Mouse (Mus musculus) lung, embryonic 14.5 days (tissue): ENCODE measurements around the gene Pds5b. TPM values are rescaled to one million over a fixed set of nuclear protein-coding genes. Genes with fewer than 3 reads are reported as not detected.

Experiments used
- ATAC-seq: fragments of 200-750 bp; cut with Nextera tagmentation; 2 replicates; pipeline ENCODE4 v1.8.0; 2017; ENCODE audit warnings: mild to moderate bottlenecking, moderate TSS enrichment, moderate library complexity; ENCODE audit not compliant: insufficient read depth
- DNase-seq: peaks from one replicate; pipeline ENCODE4 v3.0.0-alpha.2; 2015
- H3K27ac ChIP-seq: fragments of 300-500 bp; sonication (generic); 2 replicates; pipeline ENCODE4 v1.5.1; 2014; ENCODE audit warnings: low read depth, mild to moderate bottlenecking, moderate library complexity
- H3K27me3 ChIP-seq: fragments of 300-500 bp; sonication (generic); 2 replicates; pipeline ENCODE4 v1.6.1; 2014; ENCODE audit warnings: low read length, control low read depth; ENCODE audit not compliant: insufficient read depth
- H3K36me3 ChIP-seq: fragments of 300-500 bp; sonication (generic); 2 replicates; pipeline ENCODE4 v1.6.1; 2014; ENCODE audit warnings: control low read depth; ENCODE audit not compliant: insufficient read depth
- H3K4me1 ChIP-seq: fragments of 300-500 bp; sonication (generic); 2 replicates; pipeline ENCODE4 v1.6.1; 2014; ENCODE audit warnings: antibody characterized with exemption, control low read depth; ENCODE audit not compliant: insufficient read depth
- H3K4me2 ChIP-seq: fragments of 300-500 bp; sonication (generic); 2 replicates; pipeline ENCODE4 v1.6.1; 2014; ENCODE audit warnings: mild to moderate bottlenecking
- H3K4me3 ChIP-seq: fragments of 300-500 bp; sonication (generic); 2 replicates; pipeline ENCODE4 v1.5.1; 2014; ENCODE audit warnings: low read depth, low read length
- H3K9ac ChIP-seq: fragments of 300-500 bp; sonication (generic); 2 replicates; pipeline ENCODE4 v1.6.1; 2014
- H3K9me3 ChIP-seq: fragments of 300-500 bp; sonication (generic); 2 replicates; pipeline ENCODE4 v1.6.1; 2016; ENCODE audit warnings: low read depth, low read length, control low read depth
- CTCF ChIP-seq: IDR thresholded peaks from 2 replicates; pipeline ENCODE4 v1.5.1; 2016; ENCODE audit warnings: antibody characterized with exemption, low read depth
- WGBS: fragments of 180-500 bp; shearing (Covaris S2); extraction: QIAGEN DNeasy Blood & Tissue Kit; methylation state at CpG from one replicate; pipeline ENCODE4 v1.1.7; 2014; 5-methylcytosine and 5-hydroxymethylcytosine counted together
- polyA plus RNA-seq: library from polyadenylated mRNA; unstranded; fragments of >200 nt; fragmentation: Nextera tagmentation; extraction: Ambion mirVana; gene quantifications from 2 replicates; pipeline ENCODE4 v1.2.1, GENCODE M21; 2014

The Pds5b gene
- polyA plus RNA-seq, 1 experiment from 2014 or later = 47.9 TPM

GRCm38 (mm10) chr5:150821152-150821551 is 147.6 kb downstream of the Pds5b start:
- Histone ChIP-seq H3K9me3 (0 out of 2 replicates have a peak, but pooled peaks cover 4% of the 10 kb centered on the region), H3K27ac (no peak overlapping the region), H3K4me1 (no peaks in the 10 kb centered on the region), H3K4me3 (no peak overlapping the region), H3K27me3 (no peaks in the 10 kb centered on the region), H3K4me2 (no peak overlapping the region), H3K9ac (no peak overlapping the region), H3K36me3 (no peaks in the 10 kb centered on the region)
- no peak for TF ChIP-seq CTCF
- peak; percentile 27 for DNase-seq
- 77% methylated on average over 4 of the region's 4 CpGs for WGBS
- no peak; the same call in 1 of the 2 replicates for ATAC-seq

- Histone ChIP-seq H3K9me3 (0 out of 2 replicates have a peak, but pooled peaks cover 4% of the 10 kb centered on the region), H3K36me3 (no peaks in the 10 kb centered on the region), H3K4me2 (no peak overlapping the region), H3K4me3 (no peak overlapping the region), H3K27me3 (no peaks in the 10 kb centered on the region), H3K4me1 (no peaks in the 10 kb centered on the region), H3K9ac (no peak overlapping the region), H3K27ac (no peak overlapping the region)
- no peak for ATAC-seq
- DNase-seq = no peak
- WGBS = 74% methylated on average over 6 of the region's 6 CpGs
- TF ChIP-seq CTCF = no peak
Measured at GRCm38 (mm10) chr5:150822781-150823180, 149.2 kb downstream of the Pds5b start.

- Histone ChIP-seq H3K27me3 (no peaks in the 10 kb centered on the region), H3K9me3 (0 out of 2 replicates have a peak, but pooled peaks cover 4% of the 10 kb centered on the region), H3K4me2 (no peak overlapping the region), H3K9ac (no peak overlapping the region), H3K27ac (no peak overlapping the region), H3K4me1 (no peaks in the 10 kb centered on the region), H3K4me3 (no peak overlapping the region), H3K36me3 (no peaks in the 10 kb centered on the region)
- DNase-seq = no peak
- TF ChIP-seq CTCF = no peak
- no peak for ATAC-seq
- WGBS = 83% methylated on average over 3 of the region's 3 CpGs
Measured at GRCm38 (mm10) chr5:150823361-150823760, 149.8 kb downstream of the Pds5b start.

GRCm38 (mm10) chr5:150829499-150829898 is 156.0 kb downstream of the Pds5b start:
- Histone ChIP-seq H3K27ac (no peak overlapping the region), H3K36me3 (no peaks in the 10 kb centered on the region), H3K27me3 (no peaks in the 10 kb centered on the region), H3K4me3 (no peak overlapping the region), H3K9ac (no peak overlapping the region), H3K4me1 (peaks cover 3% of the 10 kb centered on the region; the same call in 1 of the 2 replicates), H3K4me2 (no peak overlapping the region), H3K9me3 (no peaks in the 10 kb centered on the region)
- no peak for TF ChIP-seq CTCF
- DNase-seq = no peak
- WGBS = 70% methylated on average over 5 of the region's 5 CpGs
- ATAC-seq = no peak

- WGBS = 36% methylated on average over 9 of the region's 9 CpGs
- no peak overlapping the region for H3K9ac ChIP-seq
- no peak overlapping the region for H3K27ac ChIP-seq
- no peak overlapping the region for H3K4me3 ChIP-seq
- DNase-seq (peak; percentile 52), ATAC-seq (peak; percentile 73; the same call in 1 of the 2 replicates)
- no peaks in the 10 kb centered on the region for H3K36me3 ChIP-seq
- H3K4me2 ChIP-seq = no peak overlapping the region
- peaks cover 3% of the 10 kb centered on the region; the same call in 1 of the 2 replicates for H3K4me1 ChIP-seq
- H3K27me3 ChIP-seq = no peaks in the 10 kb centered on the region
- TF ChIP-seq CTCF = no peak
- H3K9me3 ChIP-seq = no peaks in the 10 kb centered on the region
Measured at GRCm38 (mm10) chr5:150830718-150831117, 157.2 kb downstream of the Pds5b start.

GRCm38 (mm10) chr5:150836782-150837181 is 163.2 kb downstream of the Pds5b start:
- Histone ChIP-seq H3K9ac (no peak overlapping the region), H3K9me3 (0 out of 2 replicates have a peak, but pooled peaks cover 3% of the 10 kb centered on the region), H3K36me3 (no peaks in the 10 kb centered on the region), H3K4me3 (no peak overlapping the region), H3K27ac (no peak overlapping the region), H3K4me2 (no peak overlapping the region), H3K4me1 (peaks cover 5% of the 10 kb centered on the region; the same call in 1 of the 2 replicates), H3K27me3 (no peaks in the 10 kb centered on the region)
- DNase-seq (no peak), ATAC-seq (no peak)
- 92% methylated on average over 8 of the region's 8 CpGs for WGBS
- no peak for TF ChIP-seq CTCF

GRCm38 (mm10) chr5:150839688-150840541 is 166.4 kb downstream of the Pds5b start:
- peak overlapping the region; percentile 34 for H3K4me2 ChIP-seq
- no peaks in the 10 kb centered on the region for H3K27me3 ChIP-seq
- H3K27ac ChIP-seq = peak overlapping the region; percentile 85
- ATAC-seq (peak; percentile 99), DNase-seq (peak; percentile 96)
- TF ChIP-seq CTCF = no peak
- H3K4me3 ChIP-seq = no peak overlapping the region
- WGBS = 27% methylated on average over 11 of the region's 11 CpGs
- no peak overlapping the region for H3K9ac ChIP-seq
- no peaks in the 10 kb centered on the region for H3K36me3 ChIP-seq
- H3K4me1 ChIP-seq = peaks cover 5% of the 10 kb centered on the region; the same call in 1 of the 2 replicates
- H3K9me3 ChIP-seq = 0 out of 2 replicates have a peak, but pooled peaks cover 3% of the 10 kb centered on the region
